Mouse (Mus musculus): ENCODE results near the gene Itpkb. TPM values are rescaled to one million over a fixed set of nuclear protein-coding genes. Genes with fewer than 3 reads are reported as not detected.
A peak's percentile ranks its signal among the peaks of the same experiment; 100 is the strongest.

Itpkb gene
- polyA plus RNA-seq, 1 experiment from 2014 or later, result 11.2 TPM

DNA sequence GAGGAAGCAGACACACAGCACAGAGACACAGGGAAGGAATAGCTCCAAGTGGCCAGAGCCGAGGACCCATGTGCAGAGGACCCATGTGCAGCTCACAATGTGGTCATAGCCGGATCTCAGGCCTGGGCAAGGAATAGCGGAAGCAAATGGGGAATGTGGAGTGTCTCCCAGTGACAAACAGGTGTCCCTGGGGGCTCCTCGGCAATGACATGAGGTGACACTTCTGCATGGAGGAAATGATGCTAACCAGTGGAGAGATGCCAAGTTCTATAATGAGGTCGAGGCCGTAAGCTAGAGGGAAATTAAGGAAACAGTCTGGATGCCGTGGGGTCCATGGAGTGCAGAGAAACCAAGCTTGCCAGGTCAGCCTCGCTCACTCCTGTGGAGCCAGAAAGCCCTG, 98.6 kb downstream of the Itpkb start:
- WGBS, result 86% methylated on average over 8 of the region's 8 CpGs
- H3K27ac ChIP-seq, result no peak overlapping the region

DNA sequence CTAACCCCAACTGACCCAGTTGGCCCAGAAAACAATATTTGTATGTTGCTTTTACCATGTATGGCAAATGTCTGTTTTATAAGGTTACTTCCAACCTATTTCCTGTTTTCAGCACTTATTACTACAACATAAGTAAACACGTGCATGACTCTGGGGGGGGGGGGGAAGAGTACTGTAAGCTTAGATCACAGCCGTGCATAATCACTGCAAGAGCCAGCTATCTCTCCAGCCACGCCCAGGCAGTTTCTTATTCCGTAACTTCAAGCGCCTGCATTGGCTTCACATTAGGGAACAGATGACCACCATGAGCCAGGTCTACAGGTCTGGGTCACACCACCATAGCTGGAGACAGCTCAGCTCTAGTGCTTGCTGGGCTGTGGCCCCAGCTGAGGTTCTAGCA, 99.5 kb downstream of the Itpkb start:
- H3K9ac ChIP-seq, result no peak overlapping the region
- H3K4me1 ChIP-seq, result peaks cover 41% of the 10 kb centered on the region
- WGBS, result 58% methylated on average over 5 of the region's 5 CpGs
- H3K27ac ChIP-seq, result no peak overlapping the region
- no peaks in the 10 kb centered on the region for H3K9me3 ChIP-seq
- 0 out of 2 replicates have a peak, but pooled peaks cover 3% of the 10 kb centered on the region for H3K36me3 ChIP-seq
- no peaks in the 10 kb centered on the region for H3K27me3 ChIP-seq
- H3K4me3 ChIP-seq, result no peak overlapping the region
- no peak overlapping the region for H3K4me2 ChIP-seq
- ATAC-seq (ENCODE audit: insufficient number of reproducible peaks, insufficient read depth, low FRiP score, low TSS enrichment, low read depth), result no peak

More for the DNA sequence above, 98.6 kb downstream of the Itpkb start:
- H3K4me3 ChIP-seq, result no peak overlapping the region
- no peaks in the 10 kb centered on the region for H3K9me3 ChIP-seq
- H3K9ac ChIP-seq, result no peak overlapping the region
- H3K36me3 ChIP-seq, result 0 out of 2 replicates have a peak, but pooled peaks cover 6% of the 10 kb centered on the region
- ATAC-seq (ENCODE audit: insufficient number of reproducible peaks, insufficient read depth, low FRiP score, low TSS enrichment, low read depth), result no peak
- peaks cover 33% of the 10 kb centered on the region for H3K4me1 ChIP-seq
- no peak overlapping the region for H3K4me2 ChIP-seq
- no peaks in the 10 kb centered on the region for H3K27me3 ChIP-seq

DNA sequence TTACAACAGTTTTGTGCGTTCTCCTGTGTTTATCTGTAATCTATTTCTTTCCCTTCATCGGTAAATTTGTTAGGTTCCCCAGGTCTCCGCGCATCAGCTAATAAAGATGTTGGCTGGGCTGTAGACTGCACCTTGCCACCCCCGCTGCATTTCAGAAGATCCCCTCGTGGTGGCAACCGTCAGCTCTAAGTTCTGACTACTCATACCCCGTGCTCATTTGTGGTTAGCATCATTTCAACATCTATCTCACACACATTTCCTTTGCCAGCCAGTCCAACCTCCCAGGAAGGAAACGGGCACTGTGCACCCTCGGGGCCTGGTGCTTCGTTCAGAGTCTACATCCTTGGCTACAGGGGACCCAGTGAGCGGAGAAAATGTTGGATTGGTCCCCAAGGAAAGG, 101.5 kb downstream of the Itpkb start:
- ATAC-seq (ENCODE audit: insufficient number of reproducible peaks, insufficient read depth, low FRiP score, low TSS enrichment, low read depth), result no peak
- H3K27ac ChIP-seq, result no peak overlapping the region
- peaks cover 3% of the 10 kb centered on the region; the same call in 1 of the 2 replicates for H3K27me3 ChIP-seq
- no peak overlapping the region for H3K9ac ChIP-seq
- H3K4me2 ChIP-seq, result no peak overlapping the region
- H3K4me1 ChIP-seq, result peaks cover 43% of the 10 kb centered on the region
- 65% methylated on average over 12 of the region's 12 CpGs for WGBS
- no peak overlapping the region for H3K4me3 ChIP-seq
- H3K9me3 ChIP-seq, result no peaks in the 10 kb centered on the region
- no peaks in the 10 kb centered on the region for H3K36me3 ChIP-seq

DNA sequence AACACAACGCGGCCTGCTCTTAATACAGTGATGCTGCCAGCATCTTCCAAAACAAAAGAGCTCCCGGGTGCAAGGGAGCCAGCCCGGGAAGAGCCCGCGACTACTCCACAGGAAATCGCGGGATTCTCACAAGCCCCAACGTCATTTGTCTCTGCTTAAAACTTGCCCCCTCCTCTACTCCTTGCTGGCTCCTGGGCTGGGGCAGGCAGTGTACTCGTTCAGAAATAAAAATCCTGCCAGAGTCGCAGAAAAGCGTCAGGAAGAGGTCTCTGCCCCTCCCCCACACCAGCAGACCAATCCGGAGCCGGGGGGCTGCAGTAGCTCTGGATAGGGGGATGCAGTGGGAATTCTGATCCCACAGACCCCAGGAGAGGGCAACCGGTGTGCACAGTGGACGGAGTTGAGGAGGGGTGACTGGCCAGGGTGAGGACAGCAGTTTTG, 102.8 kb downstream of the Itpkb start:
- Histone ChIP-seq H3K4me3 (peak overlapping the region; percentile 36), H3K27me3 (peaks cover 3% of the 10 kb centered on the region; the same call in 1 of the 2 replicates), H3K4me1 (peaks cover 34% of the 10 kb centered on the region), H3K27ac (peak overlapping the region; percentile 51; the same call in 1 of the 2 replicates), H3K9ac (peak overlapping the region; percentile 66), H3K36me3 (no peaks in the 10 kb centered on the region), H3K9me3 (no peaks in the 10 kb centered on the region), H3K4me2 (peak overlapping the region; percentile 63)
- no peak for ATAC-seq (ENCODE audit: insufficient number of reproducible peaks, insufficient read depth, low FRiP score, low TSS enrichment, low read depth)
- WGBS, result under 1% methylated on average over 16 of the region's 16 CpGs

DNA sequence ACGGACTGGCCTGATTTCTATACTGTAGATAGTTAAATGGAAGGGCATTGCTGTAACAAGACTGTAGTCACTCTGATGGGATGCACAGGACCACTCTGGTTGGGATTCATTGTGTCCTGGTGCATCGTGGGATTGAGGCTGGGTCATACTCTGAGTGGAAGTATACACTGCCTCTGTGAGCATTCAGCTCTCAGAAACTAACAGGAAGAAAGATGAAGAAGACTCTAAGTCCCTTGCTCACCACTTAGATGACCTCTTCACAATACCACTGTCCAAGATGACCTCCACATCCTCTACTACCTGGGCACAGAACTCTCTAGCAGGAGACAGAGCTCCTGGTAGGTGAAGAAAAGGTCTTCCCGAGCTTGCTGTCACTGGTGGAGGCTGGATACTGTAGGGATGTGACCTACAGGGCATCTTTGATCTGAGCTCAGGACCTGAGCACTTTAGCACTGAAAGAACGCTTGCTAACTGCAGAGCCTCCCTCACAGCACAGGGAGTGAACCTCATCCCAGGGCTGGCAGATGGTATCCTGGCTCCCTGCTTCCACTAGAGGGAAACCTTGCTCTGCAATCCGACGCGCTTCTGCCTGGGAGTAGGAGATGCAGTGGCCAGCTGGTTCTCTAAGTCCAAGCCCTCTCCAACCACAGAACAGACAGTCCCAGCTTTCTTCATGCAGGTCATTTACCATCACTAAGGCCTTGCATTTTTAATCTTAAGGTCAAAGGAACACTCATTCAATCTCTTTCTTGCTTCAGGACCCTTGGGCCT, 103.7 kb downstream of the Itpkb start:
- Histone ChIP-seq H3K4me3 (no peak overlapping the region), H3K9ac (no peak overlapping the region), H3K36me3 (no peaks in the 10 kb centered on the region), H3K4me1 (peaks cover 30% of the 10 kb centered on the region), H3K9me3 (no peaks in the 10 kb centered on the region), H3K4me2 (no peak overlapping the region), H3K27me3 (peaks cover 3% of the 10 kb centered on the region; the same call in 1 of the 2 replicates), H3K27ac (no peak overlapping the region)
- WGBS, result 18% methylated on average over 7 of the region's 7 CpGs
- 0 out of 2 replicates have a peak, but pooled peaks have one; percentile 35 for ATAC-seq (ENCODE audit: insufficient number of reproducible peaks, insufficient read depth, low FRiP score, low TSS enrichment, low read depth)

DNA sequence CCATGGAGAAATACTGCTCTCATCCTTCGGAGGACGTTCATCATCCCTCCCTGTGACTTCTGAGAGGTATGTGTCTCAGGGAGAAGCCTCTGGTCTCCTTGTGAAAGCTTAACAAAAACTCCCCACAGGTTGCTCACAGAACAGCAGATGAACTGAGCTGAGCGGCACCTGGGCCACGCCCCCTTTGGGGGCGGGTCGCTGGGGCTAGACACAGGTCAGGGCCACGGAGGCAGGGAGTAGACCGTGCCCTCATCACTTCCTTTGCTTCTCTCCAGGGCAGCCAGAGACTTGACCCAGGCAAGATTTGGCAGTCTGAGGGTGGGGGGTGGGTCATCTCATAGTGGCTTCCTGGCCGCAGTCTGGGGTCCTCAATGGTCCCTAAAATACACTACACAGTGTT, 104.6 kb downstream of the Itpkb start:
- Histone ChIP-seq H3K4me2 (peak overlapping the region; percentile 40), H3K27me3 (peaks cover 8% of the 10 kb centered on the region; the same call in 1 of the 2 replicates), H3K9ac (no peak overlapping the region), H3K36me3 (no peaks in the 10 kb centered on the region), H3K4me1 (peaks cover 30% of the 10 kb centered on the region), H3K4me3 (no peak overlapping the region), H3K9me3 (no peaks in the 10 kb centered on the region), H3K27ac (no peak overlapping the region)
- WGBS, result 8% methylated on average over 9 of the region's 9 CpGs
- no peak for ATAC-seq (ENCODE audit: insufficient number of reproducible peaks, insufficient read depth, low FRiP score, low TSS enrichment, low read depth)

- WGBS, result 70% methylated on average over 4 of the region's 4 CpGs
- H3K27ac ChIP-seq, result no peak overlapping the region
- peaks cover 8% of the 10 kb centered on the region; the same call in 1 of the 2 replicates for H3K27me3 ChIP-seq
- no peak overlapping the region for H3K9ac ChIP-seq
- H3K4me3 ChIP-seq, result no peak overlapping the region
- H3K4me1 ChIP-seq, result peaks cover 6% of the 10 kb centered on the region
- no peak overlapping the region for H3K4me2 ChIP-seq
- H3K9me3 ChIP-seq, result no peaks in the 10 kb centered on the region
- H3K36me3 ChIP-seq, result no peaks in the 10 kb centered on the region
- ATAC-seq (ENCODE audit: insufficient number of reproducible peaks, insufficient read depth, low FRiP score, low TSS enrichment, low read depth), result no peak
These were observed 109.2 kb downstream of the Itpkb start for GRCm38 (mm10) chr1:180439496-180439895.

- Histone ChIP-seq H3K36me3 (no peaks in the 10 kb centered on the region), H3K9me3 (no peaks in the 10 kb centered on the region), H3K27ac (no peak overlapping the region), H3K4me1 (no peaks in the 10 kb centered on the region), H3K4me3 (no peak overlapping the region), H3K4me2 (no peak overlapping the region), H3K9ac (no peak overlapping the region), H3K27me3 (peaks cover under 1% of the 10 kb centered on the region; the same call in 1 of the 2 replicates)
- WGBS, result 59% methylated on average over 3 of the region's 3 CpGs
- no peak for ATAC-seq (ENCODE audit: insufficient number of reproducible peaks, insufficient read depth, low FRiP score, low TSS enrichment, low read depth)
These were observed 114.1 kb downstream of the Itpkb start for GRCm38 (mm10) chr1:180444411-180444810.

- no peaks in the 10 kb centered on the region for H3K27me3 ChIP-seq
These were observed 119.4 kb downstream of the Itpkb start for GRCm38 (mm10) chr1:180449641-180450040.

DNA sequence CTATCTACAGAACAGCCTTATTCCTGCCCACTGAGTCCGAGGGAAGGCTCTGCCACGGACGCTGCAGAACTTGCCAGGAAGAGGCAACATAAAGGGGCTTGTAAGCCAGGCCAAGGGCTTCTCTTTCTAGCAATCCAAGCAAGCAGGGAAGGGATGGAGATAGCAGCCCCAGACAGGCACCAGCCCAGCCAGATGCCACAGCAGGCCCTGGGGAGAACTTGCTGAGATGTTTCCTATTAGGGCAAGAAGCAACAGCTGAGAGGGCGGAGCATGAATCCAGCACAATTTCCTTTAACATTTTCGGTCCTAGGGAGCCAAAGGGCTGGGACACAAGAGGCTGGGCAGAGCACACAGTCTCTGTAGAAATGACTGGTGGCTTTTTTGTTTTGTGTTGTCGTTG, 128.0 kb downstream of the Itpkb start:
- Histone ChIP-seq H3K27ac (peak overlapping the region; percentile 56), H3K36me3 (no peaks in the 10 kb centered on the region), H3K4me1 (peaks cover 33% of the 10 kb centered on the region), H3K27me3 (peaks cover 3% of the 10 kb centered on the region; the same call in 1 of the 2 replicates), H3K9ac (0 out of 2 replicates have a peak overlapping the region, but pooled peaks have one; percentile 36), H3K4me3 (no peak overlapping the region), H3K4me2 (peak overlapping the region; percentile 29), H3K9me3 (no peaks in the 10 kb centered on the region)
- ATAC-seq (ENCODE audit: insufficient number of reproducible peaks, insufficient read depth, low FRiP score, low TSS enrichment, low read depth), result no peak
- WGBS, result 36% methylated on average over 6 of the region's 6 CpGs

More at GRCm38 (mm10) chr1:180449641-180450040, 119.4 kb downstream of the Itpkb start:
- Histone ChIP-seq H3K9me3 (peaks cover 3% of the 10 kb centered on the region; the same call in 1 of the 2 replicates), H3K27ac (no peak overlapping the region), H3K4me1 (no peaks in the 10 kb centered on the region), H3K36me3 (no peaks in the 10 kb centered on the region), H3K9ac (no peak overlapping the region), H3K4me2 (no peak overlapping the region), H3K4me3 (no peak overlapping the region)
- no peak for ATAC-seq (ENCODE audit: insufficient number of reproducible peaks, insufficient read depth, low FRiP score, low TSS enrichment, low read depth)
- 58% methylated on average over 2 of the region's 2 CpGs for WGBS

- Histone ChIP-seq H3K4me1 (peaks cover 33% of the 10 kb centered on the region), H3K27ac (no peak overlapping the region), H3K36me3 (no peaks in the 10 kb centered on the region), H3K9ac (0 out of 2 replicates have a peak overlapping the region, but pooled peaks have one; percentile 27), H3K27me3 (peaks cover 3% of the 10 kb centered on the region; the same call in 1 of the 2 replicates), H3K4me3 (no peak overlapping the region), H3K4me2 (peak overlapping the region; percentile 29; the same call in 1 of the 2 replicates), H3K9me3 (no peaks in the 10 kb centered on the region)
- 67% methylated on average over 3 of the region's 3 CpGs for WGBS
- ATAC-seq (ENCODE audit: insufficient number of reproducible peaks, insufficient read depth, low FRiP score, low TSS enrichment, low read depth), result no peak
These were observed 128.4 kb downstream of the Itpkb start for GRCm38 (mm10) chr1:180458680-180459079.

- H3K4me1 ChIP-seq, result peaks cover 33% of the 10 kb centered on the region
- H3K36me3 ChIP-seq, result no peaks in the 10 kb centered on the region
- 37% methylated on average over 5 of the region's 5 CpGs for WGBS
- H3K9me3 ChIP-seq, result no peaks in the 10 kb centered on the region
- no peak for ATAC-seq (ENCODE audit: insufficient number of reproducible peaks, insufficient read depth, low FRiP score, low TSS enrichment, low read depth)
- peaks cover 3% of the 10 kb centered on the region; the same call in 1 of the 2 replicates for H3K27me3 ChIP-seq
- H3K4me2 ChIP-seq, result no peak overlapping the region
- H3K9ac ChIP-seq, result no peak overlapping the region
- H3K27ac ChIP-seq, result peak overlapping the region; percentile 4; the same call in 1 of the 2 replicates
- H3K4me3 ChIP-seq, result no peak overlapping the region
These were observed 130.4 kb downstream of the Itpkb start for GRCm38 (mm10) chr1:180460721-180461120.

Data from embryonic facial prominence, embryonic 13.5 days (tissue).